Mouse (Mus musculus) CH12.LX (cell line): Measurements from ENCODE around the gene Zglp1. TPM values are rescaled to one million over a fixed set of nuclear protein-coding genes. Genes with fewer than 3 reads are reported as not detected.

Source experiments
- DNase-seq: peaks from one replicate; pipeline ENCODE4 v3.0.0-alpha.2; 2013; ENCODE audit errors: extremely low read depth
- H3K27ac ChIP-seq: 2 replicates; pipeline ENCODE4 v1.5.1; 2012; ENCODE audit warnings: low read depth, mild to moderate bottlenecking, control low read depth, moderate library complexity; ENCODE audit not compliant: insufficient read depth
- H3K27me3 ChIP-seq: replicated peaks from 2 replicates; pipeline ENCODE3; 2012; ENCODE audit warnings: inconsistent platforms
- H3K36me3 ChIP-seq, 2 experiments: replicated peaks in 1 of 2; 2 replicates each; pipeline versions ENCODE3 to v1.6.1; 2012; ENCODE audit warnings: inconsistent platforms in 1 of 2, low read length in 1 of 2, mild to moderate bottlenecking in 1 of 2, mixed read lengths in 1 of 2, moderate library complexity in 1 of 2; ENCODE audit not compliant: control insufficient read depth in 1 of 2, insufficient read depth in 1 of 2
- H3K4me1 ChIP-seq, 2 experiments: 2 replicates each; pipeline ENCODE4 v1.6.1; 2012; ENCODE audit warnings: inconsistent platforms in 1 of 2, moderate library complexity in 1 of 2; ENCODE audit not compliant: insufficient read depth in 2 of 2, control insufficient read depth in 1 of 2
- H3K4me2 ChIP-seq: 2 replicates; pipeline ENCODE4 v1.6.1; 2012; ENCODE audit warnings: low read depth, mild to moderate bottlenecking, control low read depth; ENCODE audit not compliant: poor library complexity, insufficient read depth, severe bottlenecking
- H3K4me3 ChIP-seq, 3 experiments: fragments of 150-350 bp in 1 of 3; sonication (generic) in 1 of 3; replicated peaks in 1 of 3; 2 replicates each; pipeline versions ENCODE3 to v1.5.1; 2011 to 2012; ENCODE audit warnings: low read depth in 2 of 3, low read length in 2 of 3, mild to moderate bottlenecking in 2 of 3, moderate library complexity in 2 of 3, control low read depth in 1 of 3, improper control_type of control experiment in 1 of 3, inconsistent platforms in 1 of 3, mixed read lengths in 1 of 3; ENCODE audit not compliant: poor library complexity in 1 of 3
- H3K79me2 ChIP-seq: replicated peaks from 2 replicates; pipeline ENCODE4 v1.6.1; 2012; ENCODE audit warnings: mild to moderate bottlenecking, moderate library complexity; ENCODE audit not compliant: control insufficient read depth, poor library complexity, insufficient read depth, severe bottlenecking; ENCODE audit errors: extremely low read depth
- H3K9ac ChIP-seq: 2 replicates; pipeline ENCODE4 v1.6.1; 2012; ENCODE audit warnings: low read depth, mild to moderate bottlenecking, control low read depth, moderate library complexity; ENCODE audit not compliant: insufficient read depth
- H3K9me3 ChIP-seq: replicated peaks from 2 replicates; pipeline ENCODE3; 2012; ENCODE audit warnings: low read length, inconsistent platforms, mixed read lengths
- BHLHE40 ChIP-seq: IDR thresholded peaks from 2 replicates; pipeline ENCODE4 v1.6.1; 2011; ENCODE audit warnings: mild to moderate bottlenecking, low read depth, low read length, improper control_type of control experiment
- CHD1 ChIP-seq: IDR thresholded peaks from 2 replicates; pipeline ENCODE4 v1.6.1; 2012; ENCODE audit warnings: low read depth, low read length, improper control_type of control experiment, inconsistent platforms
- CTCF ChIP-seq, 2 experiments: IDR thresholded peaks in 1 of 2; conservative IDR thresholded peaks in 1 of 2; 2 replicates each; pipeline ENCODE4 v1.5.1; 2011 to 2012; ENCODE audit warnings: low read depth in 2 of 2, low read length in 2 of 2, improper control_type of control experiment in 1 of 2, inconsistent platforms in 1 of 2, mild to moderate bottlenecking in 1 of 2, moderate library complexity in 1 of 2
- E2F4 ChIP-seq: IDR thresholded peaks from 2 replicates; pipeline ENCODE4 v1.6.1; 2011; ENCODE audit warnings: low read depth, low read length, improper control_type of control experiment; ENCODE audit not compliant: insufficient replicate concordance
- ELF1 ChIP-seq: IDR thresholded peaks from 2 replicates; pipeline ENCODE4 v1.6.1; 2014; ENCODE audit warnings: low read depth, mild to moderate bottlenecking, inconsistent platforms, low read length, improper control_type of control experiment
- EP300 ChIP-seq: IDR thresholded peaks from 2 replicates; pipeline ENCODE4 v1.6.1; 2011; ENCODE audit warnings: low read length, improper control_type of control experiment
- ETS1 ChIP-seq: conservative IDR thresholded peaks from 2 replicates; pipeline ENCODE4 v1.6.1; 2012; ENCODE audit warnings: low read depth, mild to moderate bottlenecking, inconsistent platforms, low read length, improper control_type of control experiment, moderate library complexity
- HCFC1 ChIP-seq: IDR thresholded peaks from 2 replicates; pipeline ENCODE4 v1.6.1; 2012; ENCODE audit warnings: low read depth, mild to moderate bottlenecking, inconsistent platforms, low read length, improper control_type of control experiment
- IRF4 ChIP-seq: IDR thresholded peaks from 2 replicates; pipeline ENCODE4 v1.6.1; 2014; ENCODE audit warnings: low read depth, mild to moderate bottlenecking, inconsistent platforms, low read length, improper control_type of control experiment
- KAT2A ChIP-seq: IDR thresholded peaks from 2 replicates; pipeline ENCODE4 v1.6.1; 2012; ENCODE audit warnings: low read length, improper control_type of control experiment, inconsistent platforms; ENCODE audit not compliant: insufficient replicate concordance
- MAFK ChIP-seq: IDR thresholded peaks from 2 replicates; pipeline ENCODE4 v1.6.1; 2011; ENCODE audit warnings: low read length, improper control_type of control experiment; ENCODE audit not compliant: insufficient replicate concordance
- MAX ChIP-seq: IDR thresholded peaks from 2 replicates; pipeline ENCODE4 v1.6.1; 2011; ENCODE audit warnings: low read length, improper control_type of control experiment
- MAZ ChIP-seq: IDR thresholded peaks from 2 replicates; pipeline ENCODE4 v1.6.1; 2012; ENCODE audit warnings: low read depth, mild to moderate bottlenecking, inconsistent platforms, low read length, improper control_type of control experiment, moderate library complexity
- MXI1 ChIP-seq: IDR thresholded peaks from 2 replicates; pipeline ENCODE4 v1.6.1; 2011; ENCODE audit warnings: mild to moderate bottlenecking, low read depth, low read length, improper control_type of control experiment
- NELFE ChIP-seq: IDR thresholded peaks from 2 replicates; pipeline ENCODE4 v1.6.1; 2011; ENCODE audit warnings: low read depth, low read length, improper control_type of control experiment
- NRF1 ChIP-seq: IDR thresholded peaks from 2 replicates; pipeline ENCODE4 v1.6.1; 2014; ENCODE audit warnings: low read depth, mild to moderate bottlenecking, inconsistent platforms, low read length, improper control_type of control experiment, moderate library complexity
- PAX5 ChIP-seq: IDR thresholded peaks from 2 replicates; pipeline ENCODE4 v1.6.1; 2012; ENCODE audit warnings: low read length, inconsistent platforms, mixed read lengths
- POLR2A ChIP-seq: IDR thresholded peaks from 2 replicates; pipeline ENCODE4 v1.6.1; 2011; ENCODE audit warnings: low read depth, mild to moderate bottlenecking, improper control_type of control experiment, low read length
- SIN3A ChIP-seq: IDR thresholded peaks from 2 replicates; pipeline ENCODE4 v1.6.1; 2012; ENCODE audit warnings: low read length, improper control_type of control experiment, inconsistent platforms
- SMC3 ChIP-seq: IDR thresholded peaks from 2 replicates; pipeline ENCODE4 v1.6.1; 2011; ENCODE audit warnings: low read depth, low read length, improper control_type of control experiment
- TBP ChIP-seq: conservative IDR thresholded peaks from 2 replicates; pipeline ENCODE4 v1.6.1; 2011; ENCODE audit warnings: low read depth, low read length, improper control_type of control experiment
- ZC3H11A ChIP-seq: IDR thresholded peaks from 2 replicates; pipeline ENCODE4 v1.6.1; 2012; ENCODE audit warnings: low read depth, mild to moderate bottlenecking, inconsistent platforms, low read length, improper control_type of control experiment
- ZNF384 ChIP-seq: IDR thresholded peaks from 2 replicates; pipeline ENCODE4 v1.6.1; 2012; ENCODE audit warnings: low read depth, low read length, improper control_type of control experiment, inconsistent platforms
- dilution Hi-C: fragments of 300-500 bp; cut with MboI; formaldehyde crosslinking; loops from 2 replicates; pipeline ENCODE4 v1.14.3; 2020; ENCODE audit warnings: low sequenced_read_pairs; ENCODE audit not compliant: extremely low pct_unique_long_range_greater_than_20kb, extremely low pct_ligation_motif_present
- in situ Hi-C: fragments of 300-500 bp; cut with MboI; formaldehyde crosslinking; loops from 3 replicates; pipeline ENCODE4 v1.14.3; 2019; ENCODE audit warnings: low sequenced_read_pairs, low pct_ligation_motif_present, low pct_unique_long_range_greater_than_20kb, mixed read lengths
- polyA plus RNA-seq: library from polyadenylated mRNA; unstranded; fragments of >175 nt; gene quantifications from 2 replicates; pipeline ENCODE4 v1.2.1, GENCODE M21; 2012; ENCODE audit warnings: low read depth; ENCODE audit not compliant: insufficient read length
- total RNA-seq, 2 experiments: library from RNA; depleted of rRNA; stranded (reverse); fragments of 300-350 nt in 1 of 2; fragments of >200 nt in 1 of 2; gene quantifications; 2 replicates each; pipeline ENCODE4 v1.2.3; 2012 to 2014

The Zglp1 gene
- total and polyA plus RNA-seq, 3 experiments, result 0.87 to 1.3 TPM; not detected in 1

DNA sequence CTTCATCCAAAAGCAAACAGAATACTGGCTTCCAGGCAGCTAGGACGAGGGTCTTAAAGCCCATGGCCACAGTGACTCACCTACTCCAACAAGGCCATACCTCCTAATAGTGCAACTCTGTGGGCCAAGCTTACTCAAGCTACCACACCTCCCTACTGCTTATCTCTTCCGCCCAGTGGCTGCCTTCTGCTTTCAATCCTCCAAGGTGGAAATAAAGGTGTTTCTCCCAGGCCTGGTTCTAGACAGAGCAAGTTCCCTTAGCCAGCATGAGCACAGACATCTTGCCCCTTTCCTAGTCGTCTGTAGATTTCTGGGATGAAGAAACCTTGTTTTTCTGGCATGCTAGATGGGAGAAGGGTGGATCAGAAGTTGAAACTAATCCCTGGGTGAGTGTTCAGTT lies 27.1 kb downstream of the Zglp1 start:
- TF ChIP-seq SMC3 (no peak), SIN3A (no peak), ZC3H11A (no peak), NRF1 (no peak), MAZ (no peak), CTCF (conservative IDR thresholded peaks at IDR 0.05 in 1 of 2, IDR thresholded peaks at IDR 0.05 in 1 of 2; ENCODE audit: low read depth in 2 of 2, low read length in 2 of 2) (no peak)
- H3K27ac ChIP-seq, result no peak overlapping the region
- H3K36me3 ChIP-seq, result peaks cover 23 to 37% of the 10 kb centered on the region in 2 experiments
- dilution Hi-C loops (no loop called here), in situ Hi-C loops (no loop called here)
- no peak overlapping the region for H3K9ac ChIP-seq
- no peaks in the 10 kb centered on the region for H3K9me3 ChIP-seq
- H3K27me3 ChIP-seq, result no peaks in the 10 kb centered on the region
- peaks cover 9 to 15% of the 10 kb centered on the region in 2 experiments for H3K4me1 ChIP-seq
- no peak overlapping the region for H3K4me3 ChIP-seq
- no peak for DNase-seq
- no peak overlapping the region for H3K4me2 ChIP-seq
- no peaks in the 10 kb centered on the region for H3K79me2 ChIP-seq

DNA sequence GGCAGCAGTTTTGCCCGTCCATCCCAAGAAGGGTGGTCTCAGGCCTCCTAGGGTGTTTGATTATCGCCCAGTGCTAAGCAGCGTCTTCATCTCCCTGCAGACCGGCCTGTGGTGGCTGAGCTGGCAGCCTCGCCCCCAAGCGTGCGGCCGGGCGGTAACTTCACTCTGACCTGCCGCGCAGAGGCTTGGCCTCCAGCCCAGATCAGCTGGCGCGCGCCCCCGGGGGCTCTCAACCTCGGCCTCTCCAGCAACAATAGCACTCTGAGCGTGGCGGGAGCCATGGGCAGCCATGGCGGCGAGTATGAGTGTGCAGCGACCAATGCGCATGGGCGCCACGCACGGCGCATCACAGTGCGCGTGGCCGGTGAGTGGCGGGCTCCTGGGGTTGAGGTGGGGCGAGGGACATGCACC lies 29.4 kb downstream of the Zglp1 start:
- TF ChIP-seq EP300, result no peak
- no peak for TF ChIP-seq SMC3
- no peak for TF ChIP-seq HCFC1
- no peak for TF ChIP-seq TBP
- TF ChIP-seq POLR2A, result no peak
- no peak for TF ChIP-seq MAFK
- TF ChIP-seq ETS1, result no peak
- no peak for TF ChIP-seq MAX
- no peak for TF ChIP-seq KAT2A
- TF ChIP-seq BHLHE40, result no peak
- no peak for TF ChIP-seq E2F4
- no peak for TF ChIP-seq ZNF384
- TF ChIP-seq PAX5, result no peak
- no peak for TF ChIP-seq SIN3A
- no peak for TF ChIP-seq MXI1
- no peak for TF ChIP-seq CHD1
- no peak for TF ChIP-seq ELF1
- no peak for TF ChIP-seq IRF4
- no peak for TF ChIP-seq NELFE
- TF ChIP-seq, all 38 proteins: peak for 0
- dilution Hi-C loops, result no loop called here

More for the DNA sequence above, 29.4 kb downstream of the Zglp1 start:
- in situ Hi-C loops, result no loop called here
- Histone ChIP-seq H3K9ac (no peak overlapping the region), H3K9me3 (no peaks in the 10 kb centered on the region), H3K4me3 (no peak overlapping the region), H3K4me1 (peaks cover 14 to 29% of the 10 kb centered on the region in 2 experiments), H3K27ac (no peak overlapping the region), H3K27me3 (no peaks in the 10 kb centered on the region), H3K4me2 (no peak overlapping the region), H3K36me3 (peaks cover 23 to 39% of the 10 kb centered on the region in 2 experiments), H3K79me2 (no peaks in the 10 kb centered on the region)
- no peak for DNase-seq
